Mouse (Mus musculus) kidney, embryonic 14.5 days (tissue): ENCODE data around the gene Zbtb20. TPM values are rescaled to one million over a fixed set of nuclear protein-coding genes. Genes with fewer than 3 reads are reported as not detected.

Experiments used
- ATAC-seq: fragments of 200-750 bp; cut with Nextera tagmentation; 2 replicates; pipeline ENCODE4 v1.8.0; 2017; ENCODE audit warnings: moderate number of reproducible peaks, mild to moderate bottlenecking, moderate TSS enrichment, moderate library complexity; ENCODE audit not compliant: low FRiP score, low TSS enrichment
- H3K27ac ChIP-seq: fragments of 300-500 bp; sonication (generic); 2 replicates; pipeline ENCODE4 v1.5.1; 2014; ENCODE audit warnings: low read depth, mild to moderate bottlenecking, low read length, moderate library complexity, mixed read lengths
- H3K27me3 ChIP-seq: fragments of 300-500 bp; sonication (generic); 2 replicates; pipeline ENCODE4 v1.6.1; 2014; ENCODE audit warnings: mild to moderate bottlenecking, low read length; ENCODE audit not compliant: control insufficient read depth, insufficient read depth
- H3K36me3 ChIP-seq: fragments of 300-500 bp; sonication (generic); 2 replicates; pipeline ENCODE4 v1.6.1; 2014; ENCODE audit warnings: low read length, mixed read lengths; ENCODE audit not compliant: control insufficient read depth, insufficient read depth
- H3K4me1 ChIP-seq: fragments of 300-500 bp; sonication (generic); 2 replicates; pipeline ENCODE4 v1.6.1; 2014; ENCODE audit warnings: low read length, mixed read lengths; ENCODE audit not compliant: control insufficient read depth, insufficient read depth
- H3K4me2 ChIP-seq: fragments of 300-500 bp; sonication (generic); replicated peaks from 2 replicates; pipeline ENCODE4 v1.6.1; 2014; ENCODE audit warnings: low read depth, mild to moderate bottlenecking, low read length
- H3K4me3 ChIP-seq: fragments of 300-500 bp; sonication (generic); 2 replicates; pipeline ENCODE4 v1.5.1; 2014; ENCODE audit warnings: mild to moderate bottlenecking, low read length
- H3K9ac ChIP-seq: fragments of 300-500 bp; sonication (generic); 2 replicates; pipeline ENCODE4 v1.6.1; 2014; ENCODE audit warnings: low read depth, mild to moderate bottlenecking, low read length, moderate library complexity
- H3K9me3 ChIP-seq: fragments of 300-500 bp; sonication (generic); 2 replicates; pipeline ENCODE4 v1.6.1; 2016; ENCODE audit warnings: low read length; ENCODE audit not compliant: control insufficient read depth
- WGBS: fragments of 180-500 bp; shearing (Covaris S2); extraction: QIAGEN DNeasy Blood & Tissue Kit; methylation state at CpG from one replicate; pipeline ENCODE4 v1.1.7; 2014; 5-methylcytosine and 5-hydroxymethylcytosine counted together
- polyA plus RNA-seq: library from polyadenylated mRNA; unstranded; fragments of >200 nt; fragmentation: Nextera tagmentation; extraction: Ambion mirVana; gene quantifications from 2 replicates; pipeline ENCODE4 v1.2.1, GENCODE M21; 2014

Zbtb20 gene
- polyA plus RNA-seq, 1 experiment from 2014 or later, result 43.3 TPM

DNA sequence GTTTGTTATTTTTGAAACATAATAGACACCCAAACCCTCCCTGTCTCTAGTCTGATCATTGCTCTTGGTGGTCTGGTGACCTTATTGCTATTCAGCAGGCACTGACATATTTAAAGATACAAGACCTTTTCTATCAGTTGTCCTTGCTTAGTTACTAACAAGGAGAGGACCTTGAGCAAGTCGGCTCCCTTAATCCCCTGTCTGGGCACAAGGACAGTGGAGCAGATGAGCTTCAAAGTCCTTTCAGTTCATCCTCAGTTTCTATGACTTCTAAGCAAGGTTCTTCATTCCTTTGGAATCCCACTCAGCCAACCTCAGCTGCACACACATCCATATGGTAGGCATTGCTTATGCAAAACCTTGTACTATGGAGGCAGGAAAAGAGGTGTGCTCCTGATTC is 690.8 kb downstream of the Zbtb20 start:
- H3K27me3 ChIP-seq, result no peaks in the 10 kb centered on the region
- 70% methylated on average over 1 of the region's 1 CpGs for WGBS
- ATAC-seq, result no peak

GRCm38 (mm10) chr16:43571376-43572081 is 695.8 kb downstream of the Zbtb20 start:
- Histone ChIP-seq H3K9me3 (no peaks in the 10 kb centered on the region), H3K4me3 (no peak overlapping the region), H3K4me1 (peaks cover 4% of the 10 kb centered on the region; the same call in 1 of the 2 replicates), H3K36me3 (no peaks in the 10 kb centered on the region), H3K4me2 (no peak overlapping the region), H3K27ac (no peak overlapping the region), H3K9ac (no peak overlapping the region), H3K27me3 (no peaks in the 10 kb centered on the region)
- 95% methylated on average over 16 of the region's 16 CpGs for WGBS
- ATAC-seq, result no peak

More for the DNA sequence above, 690.8 kb downstream of the Zbtb20 start:
- no peaks in the 10 kb centered on the region for H3K36me3 ChIP-seq
- no peak overlapping the region for H3K9ac ChIP-seq
- no peak overlapping the region for H3K4me3 ChIP-seq
- H3K27ac ChIP-seq, result no peak overlapping the region
- H3K4me2 ChIP-seq, result no peak overlapping the region
- no peaks in the 10 kb centered on the region for H3K9me3 ChIP-seq
- no peaks in the 10 kb centered on the region for H3K4me1 ChIP-seq

- no peak for ATAC-seq
- Histone ChIP-seq H3K9me3 (no peaks in the 10 kb centered on the region), H3K4me2 (no peak overlapping the region), H3K36me3 (no peaks in the 10 kb centered on the region), H3K9ac (no peak overlapping the region), H3K4me1 (peaks cover 10% of the 10 kb centered on the region; the same call in 1 of the 2 replicates), H3K27ac (no peak overlapping the region), H3K4me3 (no peak overlapping the region), H3K27me3 (no peaks in the 10 kb centered on the region)
- 88% methylated on average over 5 of the region's 5 CpGs for WGBS
Observed at GRCm38 (mm10) chr16:43572171-43572570, 696.5 kb downstream of the Zbtb20 start.

DNA sequence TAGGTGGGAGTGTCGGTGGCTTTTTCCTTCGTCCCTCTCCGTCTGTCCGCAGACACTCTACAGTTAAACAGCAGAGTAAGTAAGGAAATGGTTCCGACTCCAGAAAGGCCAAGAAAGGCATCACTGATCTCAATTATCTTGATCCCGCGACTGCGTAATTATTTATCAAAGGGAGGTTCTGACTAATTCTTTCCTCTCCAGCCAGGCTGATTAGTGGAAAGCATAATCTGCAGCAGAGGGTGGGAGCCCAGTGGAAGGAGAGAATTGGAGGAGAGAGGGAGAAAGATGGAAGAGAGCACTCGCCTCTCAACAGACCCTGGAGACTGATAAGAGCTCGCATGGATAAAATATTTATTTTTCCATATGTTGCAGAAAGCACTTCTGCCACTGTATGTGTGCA is 697.1 kb downstream of the Zbtb20 start:
- Histone ChIP-seq H3K4me3 (no peak overlapping the region), H3K4me2 (no peak overlapping the region), H3K27ac (peak overlapping the region; percentile 55; the same call in 1 of the 2 replicates), H3K9ac (no peak overlapping the region), H3K36me3 (no peaks in the 10 kb centered on the region), H3K9me3 (no peaks in the 10 kb centered on the region), H3K27me3 (no peaks in the 10 kb centered on the region), H3K4me1 (peaks cover 14% of the 10 kb centered on the region; the same call in 1 of the 2 replicates)
- ATAC-seq, result no peak
- 65% methylated on average over 10 of the region's 10 CpGs for WGBS

- H3K27ac ChIP-seq, result peak overlapping the region; percentile 55; the same call in 1 of the 2 replicates
- peaks cover 17% of the 10 kb centered on the region; the same call in 1 of the 2 replicates for H3K4me1 ChIP-seq
- no peak overlapping the region for H3K4me2 ChIP-seq
- H3K27me3 ChIP-seq, result no peaks in the 10 kb centered on the region
- ATAC-seq, result peak; percentile 56; the same call in 1 of the 2 replicates
- H3K9me3 ChIP-seq, result no peaks in the 10 kb centered on the region
- no peak overlapping the region for H3K9ac ChIP-seq
- WGBS, result 51% methylated on average over 14 of the region's 14 CpGs
- no peak overlapping the region for H3K4me3 ChIP-seq
- H3K36me3 ChIP-seq, result no peaks in the 10 kb centered on the region
Observed at GRCm38 (mm10) chr16:43573181-43573833, 697.6 kb downstream of the Zbtb20 start.

DNA sequence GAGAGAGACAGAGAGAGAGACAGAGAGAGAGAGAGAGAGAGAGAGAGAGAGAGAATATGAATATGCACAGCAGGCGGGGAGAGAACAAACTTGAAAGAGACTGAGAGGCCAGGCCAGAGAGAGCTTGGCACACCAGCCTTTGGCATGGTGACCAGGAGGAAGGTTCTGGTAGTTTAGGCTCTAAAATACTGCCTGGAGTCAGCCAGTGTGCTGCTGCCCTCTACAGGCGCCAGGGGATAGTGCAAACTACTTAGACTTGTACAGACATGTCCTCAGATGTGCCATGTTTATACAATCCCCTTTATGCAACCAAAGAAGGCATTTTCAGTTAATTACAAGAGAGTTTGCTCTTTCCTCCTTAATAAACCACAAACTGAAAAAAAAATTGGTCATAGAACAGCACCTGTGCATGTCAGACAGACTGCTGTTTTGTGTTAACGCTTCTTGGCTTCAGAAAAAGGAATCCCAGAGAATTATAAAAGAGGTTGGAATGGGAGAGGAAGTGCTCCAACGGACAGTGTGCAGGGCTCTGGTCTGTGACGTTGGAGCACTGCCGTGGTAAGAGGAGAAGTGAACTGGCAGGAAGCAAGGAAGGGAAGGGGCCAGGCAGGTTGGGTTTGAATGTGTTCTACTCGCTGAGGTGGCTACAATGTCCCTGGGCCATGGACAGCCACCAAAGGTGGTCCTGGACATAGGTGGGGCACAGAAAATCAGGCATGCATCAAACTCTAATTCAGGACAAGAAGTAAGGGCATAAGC is 698.5 kb downstream of the Zbtb20 start:
- Histone ChIP-seq H3K27me3 (no peaks in the 10 kb centered on the region), H3K36me3 (no peaks in the 10 kb centered on the region), H3K4me3 (no peak overlapping the region), H3K9me3 (no peaks in the 10 kb centered on the region), H3K4me2 (no peak overlapping the region), H3K4me1 (peaks cover 19% of the 10 kb centered on the region; the same call in 1 of the 2 replicates), H3K27ac (peak overlapping the region; percentile 67; the same call in 1 of the 2 replicates), H3K9ac (no peak overlapping the region)
- 41% methylated on average over 7 of the region's 7 CpGs for WGBS
- peak; percentile 71 for ATAC-seq

GRCm38 (mm10) chr16:43575066-43575465 is 699.4 kb downstream of the Zbtb20 start:
- no peak overlapping the region for H3K27ac ChIP-seq
- H3K27me3 ChIP-seq, result no peaks in the 10 kb centered on the region
- no peak overlapping the region for H3K9ac ChIP-seq
- no peaks in the 10 kb centered on the region for H3K36me3 ChIP-seq
- no peak overlapping the region for H3K4me3 ChIP-seq
- no peaks in the 10 kb centered on the region for H3K9me3 ChIP-seq
- ATAC-seq, result no peak
- H3K4me2 ChIP-seq, result no peak overlapping the region
- 69% methylated on average over 4 of the region's 4 CpGs for WGBS
- H3K4me1 ChIP-seq, result peaks cover 19% of the 10 kb centered on the region; the same call in 1 of the 2 replicates

DNA sequence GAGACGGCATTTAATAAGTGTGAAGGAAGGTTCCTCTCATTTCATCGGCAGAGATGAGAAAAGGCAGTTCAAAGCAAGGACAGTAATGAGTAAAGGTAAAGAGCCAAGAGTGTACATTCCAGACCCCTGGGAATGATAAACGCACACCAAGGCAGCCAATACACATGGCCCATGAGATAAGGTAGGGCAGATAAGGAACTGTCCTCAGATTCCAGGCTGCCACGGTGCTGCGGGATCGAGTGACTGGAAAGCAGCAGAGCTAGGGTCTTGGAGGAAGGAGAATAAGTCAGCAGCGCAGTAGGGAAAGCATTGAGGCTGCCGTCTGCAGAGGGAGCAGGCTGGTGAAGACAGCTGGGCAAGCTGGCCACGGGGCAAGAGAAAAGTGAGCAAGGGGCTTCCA is 699.8 kb downstream of the Zbtb20 start:
- Histone ChIP-seq H3K4me2 (no peak overlapping the region), H3K36me3 (no peaks in the 10 kb centered on the region), H3K9ac (no peak overlapping the region), H3K27me3 (no peaks in the 10 kb centered on the region), H3K4me3 (no peak overlapping the region), H3K4me1 (peaks cover 19% of the 10 kb centered on the region; the same call in 1 of the 2 replicates), H3K9me3 (no peaks in the 10 kb centered on the region), H3K27ac (no peak overlapping the region)
- no peak for ATAC-seq
- WGBS, result 49% methylated on average over 9 of the region's 9 CpGs
